Mouse (Mus musculus): Measurements from ENCODE around the gene Gm11444. TPM values are rescaled to one million over a fixed set of nuclear protein-coding genes. Genes with fewer than 3 reads are reported as not detected.

The Gm11444 gene
- polyA plus RNA-seq, 2 experiments, result not detected

GRCm38 (mm10) chr11:85838424-85839257 is 11.5 kb downstream of the Gm11444 start:
- DNase-seq (ENCODE audit: low read depth in 3 of 3, low spot score in 3 of 3) (no peak), ATAC-seq (ENCODE audit: insufficient read depth) (no peak)
- TF ChIP-seq CTCF (IDR thresholded peaks at IDR 0.05; ENCODE audit: low read depth), result no peak
- TF ChIP-seq EP300 (IDR thresholded peaks at IDR 0.05; ENCODE audit: low read depth), result no peak
- no peak overlapping the region for H3K4me3 ChIP-seq (ENCODE audit: insufficient read depth in 1 of 2, low read depth in 2 of 2, low read length in 2 of 2)
- no peak overlapping the region for H3K9ac ChIP-seq (replicated peaks)
- no peak overlapping the region for H3K4me2 ChIP-seq (ENCODE audit: low read depth)
- WGBS (ENCODE audit: insufficient replicate concordance), result 11% methylated on average over 20 of the region's 20 CpGs
- H3K27ac ChIP-seq, result no peak overlapping the region
- H3K9me3 ChIP-seq (ENCODE audit: control insufficient read depth, low read length), result no peaks in the 10 kb centered on the region
- H3K27me3 ChIP-seq (ENCODE audit: control insufficient read depth, insufficient read depth, low read length), result peaks cover 100% of the 10 kb centered on the region
- peaks cover 0 to 3% of the 10 kb centered on the region in 2 experiments; a peak in 1 of 4 replicates for H3K4me1 ChIP-seq (replicated peaks; ENCODE audit: control insufficient read depth in 2 of 2, insufficient read depth in 2 of 2, low read length in 1 of 2)
- H3K36me3 ChIP-seq (replicated peaks; ENCODE audit: control insufficient read depth, insufficient read depth, low read depth), result no peaks in the 10 kb centered on the region

- H3K9ac ChIP-seq (replicated peaks), result no peak overlapping the region
- WGBS (ENCODE audit: insufficient replicate concordance), result 4% methylated on average over 67 of the region's 67 CpGs
- H3K27ac ChIP-seq, result no peak overlapping the region
- no peak overlapping the region for H3K4me3 ChIP-seq (ENCODE audit: insufficient read depth in 1 of 2, low read depth in 2 of 2, low read length in 2 of 2)
- H3K4me2 ChIP-seq (ENCODE audit: low read depth), result no peak overlapping the region
- H3K27me3 ChIP-seq (ENCODE audit: control insufficient read depth, insufficient read depth, low read length), result peaks cover 100% of the 10 kb centered on the region
- no peaks in the 10 kb centered on the region for H3K9me3 ChIP-seq (ENCODE audit: control insufficient read depth, low read length)
- no peaks in the 10 kb centered on the region for H3K4me1 ChIP-seq (replicated peaks; ENCODE audit: control insufficient read depth in 2 of 2, insufficient read depth in 2 of 2, low read length in 1 of 2)
- TF ChIP-seq EP300 (IDR thresholded peaks at IDR 0.05; ENCODE audit: low read depth) (no peak), CTCF (IDR thresholded peaks at IDR 0.05; ENCODE audit: low read depth) (no peak)
- no peak for DNase-seq (ENCODE audit: low read depth in 3 of 3, low spot score in 3 of 3)
- H3K36me3 ChIP-seq (replicated peaks; ENCODE audit: control insufficient read depth, insufficient read depth, low read depth), result no peaks in the 10 kb centered on the region
- no peak for ATAC-seq (ENCODE audit: insufficient read depth)
These were observed 12.3 kb downstream of the Gm11444 start for GRCm38 (mm10) chr11:85837648-85838423.

DNA sequence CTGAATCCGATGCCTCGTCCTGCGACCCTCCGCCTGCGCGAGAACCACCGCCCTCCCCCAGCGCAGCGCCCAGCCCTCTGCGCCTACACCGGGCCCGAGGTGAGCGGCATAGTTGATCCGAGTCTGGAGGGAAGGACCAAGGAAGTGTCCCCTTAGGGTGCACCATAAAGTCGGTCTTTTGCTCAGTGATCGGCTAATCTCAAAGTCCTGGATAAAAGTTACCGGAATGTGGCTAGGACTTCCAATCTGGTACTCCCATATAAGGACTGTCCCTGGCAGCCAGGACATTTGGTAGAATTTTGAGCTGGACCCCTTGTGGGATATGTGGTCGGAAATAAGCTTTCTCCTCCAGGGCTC is 12.9 kb downstream of the Gm11444 start:
- H3K4me1 ChIP-seq (replicated peaks; ENCODE audit: control insufficient read depth in 2 of 2, insufficient read depth in 2 of 2, low read length in 1 of 2), result no peaks in the 10 kb centered on the region
- TF ChIP-seq EP300 (IDR thresholded peaks at IDR 0.05; ENCODE audit: low read depth) (no peak), CTCF (IDR thresholded peaks at IDR 0.05; ENCODE audit: low read depth) (no peak)
- H3K9ac ChIP-seq (replicated peaks), result no peak overlapping the region
- 2% methylated on average over 18 of the region's 18 CpGs for WGBS (ENCODE audit: insufficient replicate concordance)
- H3K27ac ChIP-seq, result no peak overlapping the region
- no peak for ATAC-seq (ENCODE audit: insufficient read depth)
- H3K9me3 ChIP-seq (ENCODE audit: control insufficient read depth, low read length), result no peaks in the 10 kb centered on the region
- no peaks in the 10 kb centered on the region for H3K36me3 ChIP-seq (replicated peaks; ENCODE audit: control insufficient read depth, insufficient read depth, low read depth)
- no peak for DNase-seq (ENCODE audit: low read depth in 3 of 3, low spot score in 3 of 3)
- no peak overlapping the region for H3K4me3 ChIP-seq (ENCODE audit: insufficient read depth in 1 of 2, low read depth in 2 of 2, low read length in 2 of 2)
- H3K4me2 ChIP-seq (ENCODE audit: low read depth), result no peak overlapping the region
- H3K27me3 ChIP-seq (ENCODE audit: control insufficient read depth, insufficient read depth, low read length), result peaks cover 100% of the 10 kb centered on the region

- Histone ChIP-seq H3K4me1 (replicated peaks; ENCODE audit: control insufficient read depth in 2 of 2, insufficient read depth in 2 of 2, low read length in 1 of 2) (no peaks in the 10 kb centered on the region), H3K9me3 (ENCODE audit: control insufficient read depth, low read length) (no peaks in the 10 kb centered on the region), H3K4me3 (ENCODE audit: insufficient read depth in 1 of 2, low read depth in 2 of 2, low read length in 2 of 2) (no peak overlapping the region), H3K4me2 (ENCODE audit: low read depth) (no peak overlapping the region), H3K9ac (replicated peaks) (no peak overlapping the region), H3K27me3 (ENCODE audit: control insufficient read depth, insufficient read depth, low read length) (peaks cover 100% of the 10 kb centered on the region), H3K27ac (no peak overlapping the region), H3K36me3 (replicated peaks; ENCODE audit: control insufficient read depth, insufficient read depth, low read depth) (no peaks in the 10 kb centered on the region)
- no peak for ATAC-seq (ENCODE audit: insufficient read depth)
- TF ChIP-seq CTCF (IDR thresholded peaks at IDR 0.05; ENCODE audit: low read depth), result no peak
- 5% methylated on average over 32 of the region's 32 CpGs for WGBS (ENCODE audit: insufficient replicate concordance)
- no peak for DNase-seq (ENCODE audit: low read depth in 3 of 3, low spot score in 3 of 3)
These were observed 13.4 kb downstream of the Gm11444 start for GRCm38 (mm10) chr11:85836523-85837290.
